Mouse (Mus musculus): ENCODE results near the gene Dapk1. TPM values are rescaled to one million over a fixed set of nuclear protein-coding genes. Genes with fewer than 3 reads are reported as not detected.
A peak's percentile ranks its signal among the peaks of the same experiment; 100 is the strongest.

Dapk1 gene
- polyA plus RNA-seq, 1 experiment from 2014 or later = 34.1 TPM

GRCm38 (mm10) chr13:60578541-60578940 lies 23.2 kb upstream of the Dapk1 start:
- Histone ChIP-seq H3K4me1 (ENCODE audit: control insufficient read depth, insufficient read depth, low read length) (no peaks in the 10 kb centered on the region), H3K9ac (ENCODE audit: low read length) (no peak overlapping the region), H3K9me3 (replicated peaks; ENCODE audit: control insufficient read depth, low read length) (no peaks in the 10 kb centered on the region), H3K36me3 (ENCODE audit: control insufficient read depth, insufficient read depth, low read length) (no peaks in the 10 kb centered on the region), H3K4me3 (ENCODE audit: low read depth, low read length) (no peak overlapping the region), H3K27ac (ENCODE audit: low read depth, low read length) (no peak overlapping the region), H3K27me3 (replicated peaks; ENCODE audit: control insufficient read depth, insufficient read depth, low read length) (no peaks in the 10 kb centered on the region), H3K4me2 (ENCODE audit: low read length) (no peak overlapping the region)
- DNase-seq (ENCODE audit: low spot score) (no peak), ATAC-seq (no peak)
- WGBS = 90% methylated on average over 3 of the region's 3 CpGs

GRCm38 (mm10) chr13:60594866-60595265 lies 6.9 kb upstream of the Dapk1 start:
- no peak overlapping the region for H3K27ac ChIP-seq (ENCODE audit: low read depth, low read length)
- H3K27me3 ChIP-seq (replicated peaks; ENCODE audit: control insufficient read depth, insufficient read depth, low read length) = no peaks in the 10 kb centered on the region
- no peak for ATAC-seq
- no peaks in the 10 kb centered on the region for H3K4me1 ChIP-seq (ENCODE audit: control insufficient read depth, insufficient read depth, low read length)
- H3K36me3 ChIP-seq (ENCODE audit: control insufficient read depth, insufficient read depth, low read length) = no peaks in the 10 kb centered on the region
- 80% methylated on average over 3 of the region's 3 CpGs for WGBS
- H3K9ac ChIP-seq (ENCODE audit: low read length) = no peak overlapping the region
- no peaks in the 10 kb centered on the region; the same call in 1 of the 2 replicates for H3K9me3 ChIP-seq (replicated peaks; ENCODE audit: control insufficient read depth, low read length)
- H3K4me2 ChIP-seq (ENCODE audit: low read length) = no peak overlapping the region
- DNase-seq (ENCODE audit: low spot score) = no peak
- H3K4me3 ChIP-seq (ENCODE audit: low read depth, low read length) = no peak overlapping the region

GRCm38 (mm10) chr13:60595519-60595918 lies 6.2 kb upstream of the Dapk1 start:
- 92% methylated on average over 6 of the region's 6 CpGs for WGBS
- ATAC-seq (no peak), DNase-seq (ENCODE audit: low spot score) (no peak)
- Histone ChIP-seq H3K9ac (ENCODE audit: low read length) (no peak overlapping the region), H3K27me3 (replicated peaks; ENCODE audit: control insufficient read depth, insufficient read depth, low read length) (no peaks in the 10 kb centered on the region), H3K4me1 (ENCODE audit: control insufficient read depth, insufficient read depth, low read length) (no peaks in the 10 kb centered on the region), H3K4me3 (ENCODE audit: low read depth, low read length) (no peak overlapping the region), H3K27ac (ENCODE audit: low read depth, low read length) (no peak overlapping the region), H3K4me2 (ENCODE audit: low read length) (no peak overlapping the region), H3K9me3 (replicated peaks; ENCODE audit: control insufficient read depth, low read length) (no peaks in the 10 kb centered on the region; the same call in 1 of the 2 replicates), H3K36me3 (ENCODE audit: control insufficient read depth, insufficient read depth, low read length) (no peaks in the 10 kb centered on the region)

- Histone ChIP-seq H3K27ac (ENCODE audit: low read depth, low read length) (peak overlapping the region; percentile 95), H3K4me2 (ENCODE audit: low read length) (peak overlapping the region; percentile 69), H3K36me3 (ENCODE audit: control insufficient read depth, insufficient read depth, low read length) (peaks cover 4% of the 10 kb centered on the region; the same call in 1 of the 2 replicates), H3K9me3 (replicated peaks; ENCODE audit: control insufficient read depth, low read length) (no peaks in the 10 kb centered on the region), H3K27me3 (replicated peaks; ENCODE audit: control insufficient read depth, insufficient read depth, low read length) (no peaks in the 10 kb centered on the region), H3K4me1 (ENCODE audit: control insufficient read depth, insufficient read depth, low read length) (peaks cover 10% of the 10 kb centered on the region; the same call in 1 of the 2 replicates), H3K9ac (ENCODE audit: low read length) (peak overlapping the region; percentile 96), H3K4me3 (ENCODE audit: low read depth, low read length) (peak overlapping the region; percentile 83)
- 2% methylated on average over 34 of the region's 34 CpGs for WGBS
- DNase-seq (ENCODE audit: low spot score) (peak; percentile 75), ATAC-seq (peak; percentile 64)
Observed at GRCm38 (mm10) chr13:60602416-60603251, 887 bp downstream of the Dapk1 start.

- H3K27ac ChIP-seq (ENCODE audit: low read depth, low read length) = no peak overlapping the region
- DNase-seq (ENCODE audit: low spot score) = no peak
Observed at GRCm38 (mm10) chr13:60603252-60603562, 1.5 kb downstream of the Dapk1 start.

GRCm38 (mm10) chr13:60607411-60607810 lies 5.7 kb downstream of the Dapk1 start:
- no peak for DNase-seq (ENCODE audit: low spot score)
- Histone ChIP-seq H3K4me1 (ENCODE audit: control insufficient read depth, insufficient read depth, low read length) (peaks cover 16% of the 10 kb centered on the region; the same call in 1 of the 2 replicates), H3K4me2 (ENCODE audit: low read length) (no peak overlapping the region), H3K9me3 (replicated peaks; ENCODE audit: control insufficient read depth, low read length) (no peaks in the 10 kb centered on the region), H3K9ac (ENCODE audit: low read length) (no peak overlapping the region), H3K36me3 (ENCODE audit: control insufficient read depth, insufficient read depth, low read length) (peaks cover 16% of the 10 kb centered on the region), H3K27ac (ENCODE audit: low read depth, low read length) (no peak overlapping the region), H3K4me3 (ENCODE audit: low read depth, low read length) (no peak overlapping the region), H3K27me3 (replicated peaks; ENCODE audit: control insufficient read depth, insufficient read depth, low read length) (no peaks in the 10 kb centered on the region)
- no peak for ATAC-seq
- 93% methylated on average over 8 of the region's 8 CpGs for WGBS

More at GRCm38 (mm10) chr13:60603252-60603562, 1.5 kb downstream of the Dapk1 start:
- H3K4me1 ChIP-seq (ENCODE audit: control insufficient read depth, insufficient read depth, low read length) = peaks cover 10% of the 10 kb centered on the region; the same call in 1 of the 2 replicates
- no peak for ATAC-seq
- H3K4me3 ChIP-seq (ENCODE audit: low read depth, low read length) = peak overlapping the region; percentile 83
- H3K36me3 ChIP-seq (ENCODE audit: control insufficient read depth, insufficient read depth, low read length) = peaks cover 4% of the 10 kb centered on the region; the same call in 1 of the 2 replicates
- peak overlapping the region; percentile 96 for H3K9ac ChIP-seq (ENCODE audit: low read length)
- H3K4me2 ChIP-seq (ENCODE audit: low read length) = peak overlapping the region; percentile 69
- WGBS = 28% methylated on average over 5 of the region's 5 CpGs
- H3K27me3 ChIP-seq (replicated peaks; ENCODE audit: control insufficient read depth, insufficient read depth, low read length) = no peaks in the 10 kb centered on the region
- no peaks in the 10 kb centered on the region for H3K9me3 ChIP-seq (replicated peaks; ENCODE audit: control insufficient read depth, low read length)

GRCm38 (mm10) chr13:60608411-60609046 lies 6.8 kb downstream of the Dapk1 start:
- no peak overlapping the region for H3K9ac ChIP-seq (ENCODE audit: low read length)
- H3K4me1 ChIP-seq (ENCODE audit: control insufficient read depth, insufficient read depth, low read length) = peaks cover 14% of the 10 kb centered on the region; the same call in 1 of the 2 replicates
- no peak overlapping the region for H3K4me3 ChIP-seq (ENCODE audit: low read depth, low read length)
- WGBS = 79% methylated on average over 8 of the region's 8 CpGs
- H3K36me3 ChIP-seq (ENCODE audit: control insufficient read depth, insufficient read depth, low read length) = peaks cover 16% of the 10 kb centered on the region
- DNase-seq (ENCODE audit: low spot score) = no peak
- ATAC-seq = no peak
- no peak overlapping the region for H3K4me2 ChIP-seq (ENCODE audit: low read length)
- no peak overlapping the region for H3K27ac ChIP-seq (ENCODE audit: low read depth, low read length)
- no peaks in the 10 kb centered on the region for H3K27me3 ChIP-seq (replicated peaks; ENCODE audit: control insufficient read depth, insufficient read depth, low read length)
- H3K9me3 ChIP-seq (replicated peaks; ENCODE audit: control insufficient read depth, low read length) = no peaks in the 10 kb centered on the region

GRCm38 (mm10) chr13:60609234-60609633 lies 7.5 kb downstream of the Dapk1 start:
- Histone ChIP-seq H3K9ac (ENCODE audit: low read length) (no peak overlapping the region), H3K27ac (ENCODE audit: low read depth, low read length) (no peak overlapping the region), H3K9me3 (replicated peaks; ENCODE audit: control insufficient read depth, low read length) (no peaks in the 10 kb centered on the region), H3K36me3 (ENCODE audit: control insufficient read depth, insufficient read depth, low read length) (peaks cover 16% of the 10 kb centered on the region), H3K27me3 (replicated peaks; ENCODE audit: control insufficient read depth, insufficient read depth, low read length) (no peaks in the 10 kb centered on the region), H3K4me3 (ENCODE audit: low read depth, low read length) (no peak overlapping the region), H3K4me1 (ENCODE audit: control insufficient read depth, insufficient read depth, low read length) (peaks cover 7% of the 10 kb centered on the region; the same call in 1 of the 2 replicates), H3K4me2 (ENCODE audit: low read length) (no peak overlapping the region)
- ATAC-seq = no peak
- 56% methylated on average over 4 of the region's 4 CpGs for WGBS
- DNase-seq (ENCODE audit: low spot score) = no peak

GRCm38 (mm10) chr13:60610558-60610957 lies 8.8 kb downstream of the Dapk1 start:
- Histone ChIP-seq H3K9me3 (replicated peaks; ENCODE audit: control insufficient read depth, low read length) (no peaks in the 10 kb centered on the region), H3K36me3 (ENCODE audit: control insufficient read depth, insufficient read depth, low read length) (peaks cover 16% of the 10 kb centered on the region), H3K4me1 (ENCODE audit: control insufficient read depth, insufficient read depth, low read length) (peaks cover 19% of the 10 kb centered on the region), H3K4me2 (ENCODE audit: low read length) (no peak overlapping the region), H3K9ac (ENCODE audit: low read length) (no peak overlapping the region), H3K27ac (ENCODE audit: low read depth, low read length) (no peak overlapping the region), H3K4me3 (ENCODE audit: low read depth, low read length) (no peak overlapping the region), H3K27me3 (replicated peaks; ENCODE audit: control insufficient read depth, insufficient read depth, low read length) (no peaks in the 10 kb centered on the region)
- ATAC-seq = no peak
- 61% methylated on average over 6 of the region's 6 CpGs for WGBS
- no peak for DNase-seq (ENCODE audit: low spot score)

Measured in forebrain, embryonic 14.5 days (tissue).